26 mouse cellular contexts compared by ENCODE assay signal in genomic region chr13:96889985-96890384, GRCm38 (mm10). TPM values are rescaled to one million over a fixed set of nuclear protein-coding genes. Genes with fewer than 3 reads are reported as not detected.
DNase-seq lines count a peak whose midpoint lies in the region; ATAC-seq and TF ChIP-seq lines count a peak whose summit lies in the region.
"Had no signal": no experiment of that assay in that cellular context is flagged by ENCODE, and none has a peak within 500 bp of the region (broad histone marks: within the 10 kb centered on the region; RNA-seq: fewer than 3 reads in every experiment).

No protein-coding gene starts in this region.

- no peaks in the 10 kb centered on the region for H3K9me3 ChIP-seq in liver, embryonic 11.5 days (ENCODE audit: control insufficient read depth, low read length)
- no peaks in the 10 kb centered on the region for H3K9me3 ChIP-seq in liver, embryonic 15.5 days (replicated peaks)
- H3K9me3 ChIP-seq in liver, postnatal 0 days (ENCODE audit: low read length): no peaks in the 10 kb centered on the region
- H3K9me3 ChIP-seq: embryonic facial prominence, embryonic 13.5 days; embryonic facial prominence, embryonic 15.5 days; forebrain, embryonic 13.5 days; forebrain, embryonic 15.5 days; G1E had no signal

- no peak for TF ChIP-seq EP300 in liver, postnatal 0 days (IDR thresholded peaks at IDR 0.05; ENCODE audit: low read depth)

- no peak for ATAC-seq in liver, embryonic 11.5 days (replicated peaks; ENCODE audit: low FRiP score)
- ATAC-seq in liver, embryonic 15.5 days (ENCODE audit: insufficient read depth): peak; percentile 40; the same call in 1 of the 2 replicates
- ATAC-seq in liver, postnatal 0 days: peak; percentile 27; the same call in 1 of the 2 replicates
- no peak for ATAC-seq in erythroid progenitor cell, adult 5-6 weeks (replicated peaks; ENCODE audit: low FRiP score, poor library complexity, severe bottlenecking)
- ATAC-seq: CD4-positive, CD25-positive, alpha-beta regulatory T cell, adult 4 months; forebrain, embryonic 13.5 days; forebrain, embryonic 15.5 days had no signal

- no peaks in the 10 kb centered on the region for H3K36me3 ChIP-seq in liver, embryonic 11.5 days (ENCODE audit: control insufficient read depth, insufficient read depth, low read length)
- no peaks in the 10 kb centered on the region for H3K36me3 ChIP-seq in liver, embryonic 15.5 days (replicated peaks)
- no peaks in the 10 kb centered on the region for H3K36me3 ChIP-seq in liver, postnatal 0 days (replicated peaks; ENCODE audit: insufficient read depth, low read length)
- H3K36me3 ChIP-seq: embryonic facial prominence, embryonic 13.5 days; embryonic facial prominence, embryonic 15.5 days; forebrain, embryonic 15.5 days; G1E had no signal

- no peak overlapping the region for H3K4me3 ChIP-seq in liver, embryonic 11.5 days (ENCODE audit: low read depth, low read length)
- no peak overlapping the region for H3K4me3 ChIP-seq in liver, embryonic 15.5 days (replicated peaks)
- H3K4me3 ChIP-seq in liver, postnatal 0 days (ENCODE audit: low read depth, low read length): no peak overlapping the region
- H3K4me3 ChIP-seq: embryonic facial prominence, embryonic 13.5 days; embryonic facial prominence, embryonic 15.5 days; erythroblast, embryonic 14.5 days; forebrain, embryonic 13.5 days; forebrain, embryonic 15.5 days had no signal

- H3K27ac ChIP-seq in liver, embryonic 11.5 days (ENCODE audit: low read depth, low read length): no peak overlapping the region
- H3K27ac ChIP-seq in liver, embryonic 15.5 days (replicated peaks): no peak overlapping the region
- no peak overlapping the region for H3K27ac ChIP-seq in liver, postnatal 0 days (ENCODE audit: low read depth)
- H3K27ac ChIP-seq: embryonic facial prominence, embryonic 13.5 days; embryonic facial prominence, embryonic 15.5 days; forebrain, embryonic 13.5 days; forebrain, embryonic 15.5 days had no signal

- H3K4me2 ChIP-seq in liver, embryonic 11.5 days: no peak overlapping the region
- H3K4me2 ChIP-seq in liver, embryonic 15.5 days: no peak overlapping the region
- no peak overlapping the region for H3K4me2 ChIP-seq in liver, postnatal 0 days (ENCODE audit: low read depth, low read length)
- H3K4me2 ChIP-seq: embryonic facial prominence, embryonic 13.5 days; embryonic facial prominence, embryonic 15.5 days; forebrain, embryonic 13.5 days; forebrain, embryonic 15.5 days had no signal

- peak; percentile 10 for DNase-seq in liver
- DNase-seq in liver, embryonic 11.5 days (ENCODE audit: low spot score): no peak
- no peak for DNase-seq in liver, postnatal 0 days
- no peak for DNase-seq in gastrocnemius, postnatal 10 days
- DNase-seq in heart, adult 8-10 months (ENCODE audit: low spot score): no peak
- DNase-seq: adrenal gland, adult 2 months; adrenal gland, postnatal 10 days; adrenal gland, postnatal 25 days; B cell, adult 2 months; cerebellum, adult 11 months; cerebellum, adult 18-20 months; cerebellum, adult 8-10 months; cerebellum, adult 9-11 months; cerebellum, postnatal 14 days; cerebellum, postnatal 36 days; embryo, embryonic 11 days had no signal

- H3K4me1 ChIP-seq in liver, embryonic 11.5 days (replicated peaks; ENCODE audit: control insufficient read depth, insufficient read depth, low read length): no peaks in the 10 kb centered on the region
- no peaks in the 10 kb centered on the region for H3K4me1 ChIP-seq in liver, embryonic 15.5 days (replicated peaks)
- no peaks in the 10 kb centered on the region for H3K4me1 ChIP-seq in liver, postnatal 0 days (ENCODE audit: insufficient read depth)
- H3K4me1 ChIP-seq: embryonic facial prominence, embryonic 13.5 days; embryonic facial prominence, embryonic 15.5 days; forebrain, embryonic 13.5 days; forebrain, embryonic 15.5 days had no signal

- 34% methylated on average over 2 of the region's 2 CpGs for WGBS in liver, embryonic 11.5 days
- 34% methylated on average over 2 of the region's 2 CpGs for WGBS in liver, embryonic 15.5 days (ENCODE audit: insufficient replicate concordance)
- 39% methylated on average over 2 of the region's 2 CpGs for WGBS in liver, postnatal 0 days (ENCODE audit: insufficient replicate concordance)

- H3K27me3 ChIP-seq in liver, embryonic 11.5 days (replicated peaks; ENCODE audit: control insufficient read depth, insufficient read depth, low read length): no peaks in the 10 kb centered on the region
- H3K27me3 ChIP-seq in liver, embryonic 15.5 days: no peaks in the 10 kb centered on the region
- H3K27me3 ChIP-seq in liver, postnatal 0 days (ENCODE audit: insufficient read depth, low read length): no peaks in the 10 kb centered on the region
- H3K27me3 ChIP-seq: CH12.LX; embryonic facial prominence, embryonic 13.5 days; embryonic facial prominence, embryonic 15.5 days; forebrain, embryonic 13.5 days; forebrain, embryonic 15.5 days had no signal

- no peak for TF ChIP-seq CTCF in liver, postnatal 0 days (IDR thresholded peaks at IDR 0.05; ENCODE audit: low read depth)

- H3K9ac ChIP-seq in liver, embryonic 11.5 days (ENCODE audit: low read depth, low read length): no peak overlapping the region
- H3K9ac ChIP-seq in liver, embryonic 15.5 days: no peak overlapping the region
- no peak overlapping the region for H3K9ac ChIP-seq in liver, postnatal 0 days (replicated peaks)
- H3K9ac ChIP-seq: embryonic facial prominence, embryonic 13.5 days; embryonic facial prominence, embryonic 15.5 days; forebrain, embryonic 13.5 days; forebrain, embryonic 15.5 days had no signal

RNA-seq across cellular contexts. Expression of gene Gcnt4, which starts 34.5 kb away (rescaled TPM):
- 0.70 TPM in 2 replicates for polyA plus RNA-seq in liver, embryonic 11.5 days (2014; fragmentation: Nextera tagmentation; extraction: Ambion mirVana)
- polyA plus RNA-seq in liver, embryonic 15.5 days (2015; fragmentation: Nextera tagmentation; extraction: Ambion mirVana): 0.90 and 1.3 TPM in 2 replicates
- polyA plus RNA-seq in liver, postnatal 0 days (2015; fragmentation: Nextera tagmentation; extraction: Ambion mirVana): 0.45 and 0.72 TPM in 2 replicates
- under 1 TPM; 0.21 to 0.41 TPM for total RNA-seq in gastrocnemius, postnatal 10 days (2021)
- under 1 TPM; 0.06 to 0.11 (median 0.08) TPM for total RNA-seq in heart, adult 8-10 months (2022)
- total RNA-seq in erythroid progenitor cell, adult 5-6 weeks (2015; ENCODE audit: low replicate concordance): not detected in 2 replicates
- total RNA-seq in erythroid progenitor cell, adult 5-6 weeks (2017; ENCODE audit: low replicate concordance): not detected in 2 replicates
- total RNA-seq: CH12.LX had no signal
- polyA plus RNA-seq: CD4-positive, CD25-positive, alpha-beta regulatory T cell, adult 4 months; erythroblast, embryonic 14.5 days; G1E had no signal

Comparison
In these comparisons a context has a peak if more than half of its experiments do, and no peak if none do; other contexts are left out.
1. ATAC-seq: peak in liver, embryonic 15.5 days (single experiment) and liver, postnatal 0 days (single experiment); none in liver, embryonic 11.5 days (single experiment) and erythroid progenitor cell, adult 5-6 weeks (single experiment).